18 mouse cellular contexts compared by ENCODE assay signal in genomic region chr1:74343161-74343560, GRCm38 (mm10). TPM values are rescaled to one million over a fixed set of nuclear protein-coding genes. Genes with fewer than 3 reads are reported as not detected.
DNase-seq lines count a peak whose midpoint lies in the region; ATAC-seq and TF ChIP-seq lines count a peak whose summit lies in the region.
"Had no signal": no experiment of that assay in that cellular context is flagged by ENCODE, and none has a peak within 500 bp of the region (broad histone marks: within the 10 kb centered on the region; RNA-seq: fewer than 3 reads in every experiment).

No protein-coding gene starts in this region.

- no peak for TF ChIP-seq CTCF in intestine, postnatal 0 days (IDR thresholded peaks at IDR 0.05; ENCODE audit: low read depth)

- no peak overlapping the region for H3K4me3 ChIP-seq in intestine, embryonic 16.5 days (ENCODE audit: low read length)
- H3K4me3 ChIP-seq in intestine, postnatal 0 days (ENCODE audit: low read depth, low read length), result no peak overlapping the region
- no peak overlapping the region for H3K4me3 ChIP-seq in embryonic facial prominence, embryonic 10.5 days
- H3K4me3 ChIP-seq in limb, embryonic 10.5 days, result no peak overlapping the region
- H3K4me3 ChIP-seq: limb, embryonic 15.5 days; midbrain, embryonic 12.5 days had no signal

- WGBS in intestine, embryonic 16.5 days, result 65% methylated on average over 5 of the region's 5 CpGs
- 70% methylated on average over 5 of the region's 5 CpGs for whole genome bisulfite sequencing in intestine, postnatal 0 days
- WGBS in embryonic facial prominence, embryonic 10.5 days, result 80% methylated on average over 5 of the region's 5 CpGs
- 82% methylated on average over 5 of the region's 5 CpGs for WGBS in limb, embryonic 10.5 days

- no peak overlapping the region for H3K4me2 ChIP-seq in intestine, embryonic 16.5 days (ENCODE audit: low read depth, low read length)
- H3K4me2 ChIP-seq in intestine, postnatal 0 days (replicated peaks; ENCODE audit: low read depth), result no peak overlapping the region
- H3K4me2 ChIP-seq: limb, embryonic 15.5 days; midbrain, embryonic 12.5 days had no signal

- no peaks in the 10 kb centered on the region for H3K27me3 ChIP-seq in intestine, embryonic 16.5 days (replicated peaks; ENCODE audit: control insufficient read depth, insufficient read depth, low read length)
- H3K27me3 ChIP-seq in intestine, postnatal 0 days (replicated peaks; ENCODE audit: control insufficient read depth, insufficient read depth, low read length), result no peaks in the 10 kb centered on the region
- H3K27me3 ChIP-seq in embryonic facial prominence, embryonic 10.5 days (replicated peaks; ENCODE audit: low read depth, poor library complexity, severe bottlenecking), result no peaks in the 10 kb centered on the region
- H3K27me3 ChIP-seq in limb, embryonic 10.5 days (ENCODE audit: low read depth, poor library complexity, severe bottlenecking), result no peaks in the 10 kb centered on the region
- H3K27me3 ChIP-seq: limb, embryonic 15.5 days; midbrain, embryonic 12.5 days had no signal

- H3K4me1 ChIP-seq in intestine, embryonic 16.5 days (ENCODE audit: control insufficient read depth, insufficient read depth, low read length), result peaks cover 5% of the 10 kb centered on the region
- H3K4me1 ChIP-seq in intestine, postnatal 0 days (replicated peaks; ENCODE audit: control insufficient read depth, insufficient read depth, low read length), result no peaks in the 10 kb centered on the region
- H3K4me1 ChIP-seq in embryonic facial prominence, embryonic 10.5 days, result peaks cover 17% of the 10 kb centered on the region
- peaks cover 26% of the 10 kb centered on the region for H3K4me1 ChIP-seq in limb, embryonic 10.5 days

- no peaks in the 10 kb centered on the region for H3K36me3 ChIP-seq in intestine, embryonic 16.5 days (ENCODE audit: control insufficient read depth, insufficient read depth, low read length)
- no peaks in the 10 kb centered on the region for H3K36me3 ChIP-seq in intestine, postnatal 0 days (ENCODE audit: control insufficient read depth, insufficient read depth)
- H3K36me3 ChIP-seq in embryonic facial prominence, embryonic 10.5 days (replicated peaks), result peaks cover 27% of the 10 kb centered on the region
- peaks cover 19% of the 10 kb centered on the region for H3K36me3 ChIP-seq in limb, embryonic 10.5 days

- H3K27ac ChIP-seq in intestine, embryonic 16.5 days (ENCODE audit: low read length), result no peak overlapping the region
- no peak overlapping the region for H3K27ac ChIP-seq in intestine, postnatal 0 days (ENCODE audit: low read depth, low read length)
- peak overlapping the region; percentile 44; the same call in 1 of the 2 replicates for H3K27ac ChIP-seq in embryonic facial prominence, embryonic 10.5 days (replicated peaks)
- peak overlapping the region; percentile 54 for H3K27ac ChIP-seq in limb, embryonic 10.5 days
- H3K27ac ChIP-seq: limb, embryonic 15.5 days; midbrain, embryonic 12.5 days; stomach, postnatal 0 days had no signal

- no peak overlapping the region for H3K9ac ChIP-seq in intestine, embryonic 16.5 days (ENCODE audit: low read depth, low read length)
- H3K9ac ChIP-seq in intestine, postnatal 0 days (ENCODE audit: low read depth, low read length), result no peak overlapping the region
- H3K9ac ChIP-seq: limb, embryonic 15.5 days; midbrain, embryonic 12.5 days had no signal

- DNase-seq in embryonic facial prominence, embryonic 10.5 days (ENCODE audit: low spot score), result no peak
- DNase-seq in kidney, adult 9 months, result peak; percentile 80
- no peak for DNase-seq in limb, embryonic 10.5 days (ENCODE audit: low spot score)
- DNase-seq in layer of hippocampus, adult 9-11 months, result no peak
- no peak for DNase-seq in adrenal gland, postnatal 25 days
- no peak for DNase-seq in frontal cortex, postnatal 25 days (ENCODE audit: low spot score in 2 of 2)
- DNase-seq: cerebellum, adult 2 months; heart, adult 18-20 months; layer of hippocampus, postnatal 36 days; thymus, postnatal 36 days had no signal

- no peaks in the 10 kb centered on the region for H3K9me3 ChIP-seq in intestine, embryonic 16.5 days (ENCODE audit: control insufficient read depth, low read length)
- H3K9me3 ChIP-seq in intestine, postnatal 0 days (ENCODE audit: control insufficient read depth), result no peaks in the 10 kb centered on the region
- H3K9me3 ChIP-seq in embryonic facial prominence, embryonic 10.5 days, result no peaks in the 10 kb centered on the region
- H3K9me3 ChIP-seq in limb, embryonic 10.5 days (replicated peaks), result no peaks in the 10 kb centered on the region
- H3K9me3 ChIP-seq: limb, embryonic 15.5 days; midbrain, embryonic 12.5 days had no signal

- ATAC-seq in intestine, embryonic 16.5 days, result 0 out of 2 replicates have a peak, but pooled peaks have one; percentile 21
- ATAC-seq in intestine, postnatal 0 days, result no peak
- ATAC-seq: CD4-positive, CD25-positive, alpha-beta regulatory T cell, adult 4 months; lung, postnatal 0 days had no signal

RNA-seq across cellular contexts. Expression of gene Catip, which starts 18.7 kb away (rescaled TPM):
- polyA plus RNA-seq in intestine, embryonic 16.5 days (2015; fragmentation: Nextera tagmentation; extraction: Ambion mirVana), result 0.24 and 0.50 TPM in 2 replicates
- polyA plus RNA-seq in intestine, postnatal 0 days (2015; fragmentation: Nextera tagmentation; extraction: Ambion mirVana), result 0.25 and 0.33 TPM in 2 replicates
- 0.22 and 0.28 TPM in 2 replicates for polyA plus RNA-seq in embryonic facial prominence, embryonic 10.5 days (2016; fragmentation: Nextera tagmentation; extraction: Ambion mirVana)
- 0.29 and 0.38 TPM in 2 replicates for polyA plus RNA-seq in limb, embryonic 10.5 days (2016; fragmentation: Nextera tagmentation; extraction: Ambion mirVana)
- total RNA-seq in adrenal gland, postnatal 25 days (2021), result 0.67 TPM in 2 replicates

RNA-seq across cellular contexts. Expression of gene Slc11a1, which starts 31.8 kb away (rescaled TPM):
- polyA plus RNA-seq in intestine, embryonic 16.5 days (2015; fragmentation: Nextera tagmentation; extraction: Ambion mirVana), result 8.0 and 8.9 TPM in 2 replicates
- 3.8 and 4.3 TPM in 2 replicates for polyA plus RNA-seq in intestine, postnatal 0 days (2015; fragmentation: Nextera tagmentation; extraction: Ambion mirVana)
- polyA plus RNA-seq in embryonic facial prominence, embryonic 10.5 days (2016; fragmentation: Nextera tagmentation; extraction: Ambion mirVana), result 1.7 and 2.1 TPM in 2 replicates
- 0.69 and 1.2 TPM in 2 replicates for polyA plus RNA-seq in limb, embryonic 10.5 days (2016; fragmentation: Nextera tagmentation; extraction: Ambion mirVana)
- total RNA-seq in adrenal gland, postnatal 25 days (2021), result 5.8 and 11.4 TPM in 2 replicates
- total RNA-seq: hematopoietic stem cell, adult 5-6 weeks had no signal

RNA-seq across cellular contexts. Expression of gene Tmbim1, which starts 37.7 kb away (rescaled TPM):
- polyA plus RNA-seq in intestine, embryonic 16.5 days (2015; fragmentation: Nextera tagmentation; extraction: Ambion mirVana), result 77.3 and 79.8 TPM in 2 replicates
- polyA plus RNA-seq in intestine, postnatal 0 days (2015; fragmentation: Nextera tagmentation; extraction: Ambion mirVana), result 47.4 and 49.1 TPM in 2 replicates
- 12.4 and 12.5 TPM in 2 replicates for polyA plus RNA-seq in embryonic facial prominence, embryonic 10.5 days (2016; fragmentation: Nextera tagmentation; extraction: Ambion mirVana)
- polyA plus RNA-seq in limb, embryonic 10.5 days (2016; fragmentation: Nextera tagmentation; extraction: Ambion mirVana), result 10.7 and 12.0 TPM in 2 replicates
- 83.1 and 84.7 TPM in 2 replicates for total RNA-seq in adrenal gland, postnatal 25 days (2021)

RNA-seq across cellular contexts. Expression of gene Ctdsp1, which starts 48.1 kb away (rescaled TPM):
- 69.4 and 72.3 TPM in 2 replicates for polyA plus RNA-seq in intestine, embryonic 16.5 days (2015; fragmentation: Nextera tagmentation; extraction: Ambion mirVana)
- polyA plus RNA-seq in intestine, postnatal 0 days (2015; fragmentation: Nextera tagmentation; extraction: Ambion mirVana), result 48.9 and 52.4 TPM in 2 replicates
- polyA plus RNA-seq in embryonic facial prominence, embryonic 10.5 days (2016; fragmentation: Nextera tagmentation; extraction: Ambion mirVana), result 42.2 and 49.0 TPM in 2 replicates
- polyA plus RNA-seq in limb, embryonic 10.5 days (2016; fragmentation: Nextera tagmentation; extraction: Ambion mirVana), result 50.5 and 61.4 TPM in 2 replicates
- 168 and 179 TPM in 2 replicates for total RNA-seq in adrenal gland, postnatal 25 days (2021)

RNA-seq across cellular contexts. Expression of gene Pnkd, which starts 58.4 kb away (rescaled TPM):
- polyA plus RNA-seq in intestine, embryonic 16.5 days (2015; fragmentation: Nextera tagmentation; extraction: Ambion mirVana), result 139 and 148 TPM in 2 replicates
- 103 and 107 TPM in 2 replicates for polyA plus RNA-seq in intestine, postnatal 0 days (2015; fragmentation: Nextera tagmentation; extraction: Ambion mirVana)
- 108 and 109 TPM in 2 replicates for polyA plus RNA-seq in embryonic facial prominence, embryonic 10.5 days (2016; fragmentation: Nextera tagmentation; extraction: Ambion mirVana)
- 113 and 121 TPM in 2 replicates for polyA plus RNA-seq in limb, embryonic 10.5 days (2016; fragmentation: Nextera tagmentation; extraction: Ambion mirVana)
- 65.2 and 75.9 TPM in 2 replicates for total RNA-seq in adrenal gland, postnatal 25 days (2021)

Comparison
In these comparisons a context has a peak if more than half of its experiments do, and no peak if none do; other contexts are left out.
1. H3K27ac ChIP-seq: peak in embryonic facial prominence, embryonic 10.5 days (single experiment) and limb, embryonic 10.5 days (single experiment); none in intestine, embryonic 16.5 days (single experiment) and intestine, postnatal 0 days (single experiment).